Mouse (Mus musculus): ENCODE results near the gene Chpt1.

DNA sequence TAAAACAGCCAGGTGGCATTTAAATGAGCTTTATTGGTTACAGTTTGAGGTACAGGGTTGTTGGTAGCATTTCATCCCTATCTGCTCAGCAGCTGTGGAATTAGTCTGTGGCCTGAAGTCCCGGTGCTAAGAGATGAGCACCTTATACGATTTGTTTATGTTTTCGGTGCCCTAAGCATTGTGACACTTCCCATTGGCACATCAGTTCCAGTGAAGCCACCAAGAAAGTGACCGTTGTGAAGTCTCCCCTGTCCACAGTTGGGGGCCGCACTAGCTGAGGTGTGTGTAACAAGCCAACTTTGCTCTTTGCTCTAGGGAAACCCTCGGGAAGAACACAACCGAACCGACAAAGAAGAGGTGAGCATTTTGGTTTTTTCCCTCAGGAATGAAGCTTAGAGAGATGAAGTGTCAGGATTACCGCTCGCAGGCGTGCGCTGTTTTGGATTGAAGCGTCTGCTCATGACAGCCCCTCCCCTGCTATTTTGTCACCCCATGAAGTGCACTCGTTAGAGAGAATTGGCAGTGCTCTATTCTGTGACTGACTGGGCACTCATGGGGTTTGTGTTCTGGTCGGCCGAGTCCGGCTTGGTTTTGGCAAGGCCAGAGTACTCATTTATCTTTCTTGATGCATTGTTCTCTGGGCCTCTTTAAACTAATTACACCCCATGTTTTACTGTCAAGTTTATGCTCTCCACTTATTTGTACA is 91.4 kb downstream of the Chpt1 start:
- TF ChIP-seq CTCF (IDR thresholded peaks at IDR 0.05; ENCODE audit: extremely low read depth, insufficient read length, insufficient replicate concordance, low read depth, low read length) (no peak), POLR2A (IDR thresholded peaks at IDR 0.05; ENCODE audit: low read depth, low read length) (no peak)

Measured in small intestine, adult 2 months (tissue).